Mouse (Mus musculus) fibroblast of lung, adult 2 months (primary cell): ENCODE data around the gene Nrp2.
A peak's percentile ranks its signal among the peaks of the same experiment; 100 is the strongest.

Experiments used
- DNase-seq: peaks from one replicate; pipeline ENCODE4 v3.0.0-alpha.2; 2011; ENCODE audit warnings: low read depth

Nrp2 gene

GRCm38 (mm10) chr1:62859556-62860300 is 156.6 kb downstream of the Nrp2 start:
- no peak for DNase-seq

DNA sequence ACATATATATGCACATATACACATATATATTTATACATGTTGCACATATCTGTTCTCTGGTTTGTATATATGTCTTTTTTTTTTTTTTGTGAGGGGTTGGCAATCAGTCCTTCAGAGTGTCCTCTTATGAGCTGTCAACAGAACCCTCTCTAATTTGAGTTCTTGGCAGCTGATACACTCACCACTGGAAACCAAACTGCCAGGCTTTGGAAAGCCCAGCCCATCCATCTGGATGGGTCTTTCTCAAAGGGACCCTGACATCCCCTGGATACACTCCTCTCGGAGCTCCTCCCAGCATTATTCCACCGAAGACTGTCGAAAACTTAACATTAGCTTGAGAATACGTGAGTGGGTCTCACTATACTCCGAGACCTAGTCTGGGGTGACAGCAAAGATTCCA is 157.2 kb downstream of the Nrp2 start:
- DNase-seq = no peak

- DNase-seq = peak; percentile 66
Measured at GRCm38 (mm10) chr1:62860788-62861187, 157.7 kb downstream of the Nrp2 start.
